Mouse (Mus musculus): ENCODE results near the gene Ntrk3.
A peak's percentile ranks its signal among the peaks of the same experiment; 100 is the strongest.

Ntrk3 gene

GRCm38 (mm10) chr7:78720989-78721816 is 16.6 kb downstream of the Ntrk3 start:
- DNase-seq (ENCODE audit: low read depth): no peak

- no peak for DNase-seq (ENCODE audit: low read depth)
These were observed 17.9 kb downstream of the Ntrk3 start for GRCm38 (mm10) chr7:78719795-78720460.

- no peak for DNase-seq (ENCODE audit: low read depth)
These were observed 18.7 kb downstream of the Ntrk3 start for GRCm38 (mm10) chr7:78719117-78719516.

GRCm38 (mm10) chr7:78718191-78718609 is 19.6 kb downstream of the Ntrk3 start:
- no peak for DNase-seq (ENCODE audit: low read depth)

GRCm38 (mm10) chr7:78707708-78708107 is 30.1 kb downstream of the Ntrk3 start:
- DNase-seq (ENCODE audit: low read depth): no peak

GRCm38 (mm10) chr7:78707122-78707521 is 30.7 kb downstream of the Ntrk3 start:
- DNase-seq (ENCODE audit: low read depth): no peak

- DNase-seq (ENCODE audit: low read depth): peak; percentile 42
These were observed 35.1 kb downstream of the Ntrk3 start for GRCm38 (mm10) chr7:78702676-78703075.

- no peak for DNase-seq (ENCODE audit: low read depth)
These were observed 42.6 kb downstream of the Ntrk3 start for GRCm38 (mm10) chr7:78695200-78695599.

- DNase-seq (ENCODE audit: low read depth): no peak
These were observed 44.7 kb downstream of the Ntrk3 start for GRCm38 (mm10) chr7:78693148-78693547.

GRCm38 (mm10) chr7:78690956-78691355 is 46.9 kb downstream of the Ntrk3 start:
- peak; percentile 72 for DNase-seq (ENCODE audit: low read depth)

GRCm38 (mm10) chr7:78684943-78685342 is 52.9 kb downstream of the Ntrk3 start:
- no peak for DNase-seq (ENCODE audit: low read depth)

GRCm38 (mm10) chr7:78680871-78681270 is 56.9 kb downstream of the Ntrk3 start:
- no peak for DNase-seq (ENCODE audit: low read depth)

- DNase-seq (ENCODE audit: low read depth): no peak
These were observed 68.4 kb downstream of the Ntrk3 start for GRCm38 (mm10) chr7:78669407-78669806.

- DNase-seq (ENCODE audit: low read depth): no peak
These were observed 68.9 kb downstream of the Ntrk3 start for GRCm38 (mm10) chr7:78668916-78669315.

GRCm38 (mm10) chr7:78668003-78668635 is 69.7 kb downstream of the Ntrk3 start:
- peak; percentile 52 for DNase-seq (ENCODE audit: low read depth)

GRCm38 (mm10) chr7:78660832-78661231 is 77.0 kb downstream of the Ntrk3 start:
- DNase-seq (ENCODE audit: low read depth): peak; percentile 17

GRCm38 (mm10) chr7:78659846-78660245 is 78.0 kb downstream of the Ntrk3 start:
- DNase-seq (ENCODE audit: low read depth): no peak

- DNase-seq (ENCODE audit: low read depth): peak; percentile 65
These were observed 79.8 kb downstream of the Ntrk3 start for GRCm38 (mm10) chr7:78658026-78658425.

GRCm38 (mm10) chr7:78656181-78656580 is 81.6 kb downstream of the Ntrk3 start:
- DNase-seq (ENCODE audit: low read depth): no peak

GRCm38 (mm10) chr7:78653686-78654085 is 84.1 kb downstream of the Ntrk3 start:
- DNase-seq (ENCODE audit: low read depth): no peak

- no peak for DNase-seq (ENCODE audit: low read depth)
These were observed 85.5 kb downstream of the Ntrk3 start for GRCm38 (mm10) chr7:78652296-78652695.

GRCm38 (mm10) chr7:78651540-78651939 is 86.3 kb downstream of the Ntrk3 start:
- no peak for DNase-seq (ENCODE audit: low read depth)

- peak; percentile 29 for DNase-seq (ENCODE audit: low read depth)
These were observed 94.1 kb downstream of the Ntrk3 start for GRCm38 (mm10) chr7:78643667-78644066.

All from NIH3T3 (cell line).